8 mouse cellular contexts compared by ENCODE assay signal in the genomic region with DNA sequence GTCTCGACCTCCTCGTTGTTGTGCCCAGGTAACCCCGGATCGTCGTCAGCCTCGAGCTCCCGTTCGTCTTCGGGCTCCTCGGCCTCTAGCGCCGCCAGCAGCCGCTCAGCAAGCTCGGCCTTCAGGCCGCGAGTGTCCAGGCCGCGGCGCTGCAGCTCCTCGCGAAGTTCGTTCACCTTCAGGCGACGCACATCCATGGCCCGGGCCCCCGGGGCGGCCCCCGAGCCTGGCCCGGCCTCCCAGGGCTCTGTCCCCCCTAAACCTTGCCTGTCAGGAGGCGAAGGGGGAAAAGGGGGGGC. TPM values are rescaled to one million over a fixed set of nuclear protein-coding genes. Genes with fewer than 3 reads are reported as not detected.
A peak's percentile ranks its signal among the peaks of the same experiment; 100 is the strongest.
DNase-seq lines count a peak whose midpoint lies in the region; ATAC-seq lines count a peak whose summit lies in the region.

No protein-coding gene starts in this region.

- ATAC-seq in cerebellum, adult (ENCODE audit: insufficient number of reproducible peaks, low FRiP score, low TSS enrichment): 0 out of 2 replicates have a peak, but pooled peaks have one; percentile 24
- no peak for ATAC-seq in megakaryocyte, adult 5-6 weeks (ENCODE audit: poor library complexity, severe bottlenecking)
- no peak; the same call in 1 of the 2 replicates for ATAC-seq in limb, embryonic 12.5 days (ENCODE audit: insufficient number of reproducible peaks, insufficient read depth, low FRiP score, low TSS enrichment, low read depth)
- no peak for ATAC-seq in stomach, embryonic 14.5 days (ENCODE audit: insufficient number of reproducible peaks, insufficient read depth, low FRiP score, low read depth)

- no peaks in the 10 kb centered on the region for H3K9me3 ChIP-seq in megakaryocyte, embryonic 14.5 days
- no peaks in the 10 kb centered on the region for H3K9me3 ChIP-seq in limb, embryonic 12.5 days
- H3K9me3 ChIP-seq in stomach, embryonic 14.5 days (ENCODE audit: control insufficient read depth, low read depth, low read length): no peaks in the 10 kb centered on the region

- no peak for DNase-seq in cerebellum, adult 11-12 months
- DNase-seq in ovary, postnatal 10 days (ENCODE audit: low spot score): no peak
- no peak for DNase-seq in urinary bladder, postnatal 4 days (ENCODE audit: low spot score in 2 of 2)

- peaks cover 35% of the 10 kb centered on the region for H3K36me3 ChIP-seq in megakaryocyte, embryonic 14.5 days (replicated peaks; ENCODE audit: low read length)
- peaks cover 40% of the 10 kb centered on the region for H3K36me3 ChIP-seq in limb, embryonic 12.5 days
- H3K36me3 ChIP-seq in stomach, embryonic 14.5 days (ENCODE audit: control insufficient read depth, insufficient read depth, low read length): peaks cover 30% of the 10 kb centered on the region

- H3K9ac ChIP-seq in limb, embryonic 12.5 days (replicated peaks): peak overlapping the region; percentile 97
- H3K9ac ChIP-seq in stomach, embryonic 14.5 days (replicated peaks; ENCODE audit: low read depth, low read length): peak overlapping the region; percentile 99

- peak overlapping the region; percentile 93 for H3K4me3 ChIP-seq in megakaryocyte, embryonic 14.5 days (replicated peaks)
- peak overlapping the region; percentile 93 for H3K4me3 ChIP-seq in limb, embryonic 12.5 days (replicated peaks)
- H3K4me3 ChIP-seq in stomach, embryonic 14.5 days (ENCODE audit: low read depth, low read length): peak overlapping the region; percentile 99

- peaks cover 11% of the 10 kb centered on the region for H3K27me3 ChIP-seq in megakaryocyte, embryonic 14.5 days (replicated peaks)
- no peaks in the 10 kb centered on the region for H3K27me3 ChIP-seq in limb, embryonic 12.5 days
- no peaks in the 10 kb centered on the region for H3K27me3 ChIP-seq in stomach, embryonic 14.5 days (ENCODE audit: control insufficient read depth, insufficient read depth, low read length)

- under 1% methylated on average over 30 of the region's 30 CpGs for WGBS in limb, embryonic 12.5 days
- under 1% methylated on average over 29 of the region's 30 CpGs for WGBS in stomach, embryonic 14.5 days

- H3K4me2 ChIP-seq in limb, embryonic 12.5 days: peak overlapping the region; percentile 95
- H3K4me2 ChIP-seq in stomach, embryonic 14.5 days (replicated peaks; ENCODE audit: low read depth, low read length): peak overlapping the region; percentile 98; the same call in 1 of the 2 replicates

- peak overlapping the region; percentile 99 for H3K27ac ChIP-seq in limb, embryonic 12.5 days
- peak overlapping the region; percentile 97 for H3K27ac ChIP-seq in stomach, embryonic 14.5 days (ENCODE audit: low read length)

- H3K4me1 ChIP-seq in megakaryocyte, embryonic 14.5 days: peaks cover 46% of the 10 kb centered on the region
- H3K4me1 ChIP-seq in limb, embryonic 12.5 days (replicated peaks): peaks cover 19% of the 10 kb centered on the region
- H3K4me1 ChIP-seq in stomach, embryonic 14.5 days (ENCODE audit: control insufficient read depth, insufficient read depth, low read length): peaks cover 14% of the 10 kb centered on the region

RNA-seq across cellular contexts. Expression of gene Hnrnpul1, which starts 0.2 kb away (rescaled TPM):
- polyA plus RNA-seq in megakaryocyte, embryonic 14.5 days (2012; ENCODE audit: insufficient read depth, low replicate concordance): 168 and 350 TPM in 2 replicates
- 134 and 143 TPM in 2 replicates for total RNA-seq in megakaryocyte, adult 5-6 weeks (2015)
- total RNA-seq in megakaryocyte, adult 5-6 weeks (2017): 121 and 148 TPM in 2 replicates
- polyA plus RNA-seq in limb, embryonic 12.5 days (2016; fragmentation: Nextera tagmentation; extraction: Ambion mirVana): 67.6 and 75.0 TPM in 2 replicates
- polyA plus RNA-seq in stomach, embryonic 14.5 days (2014; fragmentation: Nextera tagmentation; extraction: Ambion mirVana): 77.2 and 77.8 TPM in 2 replicates

RNA-seq across cellular contexts. Expression of gene Axl, which starts 34.1 kb away (rescaled TPM):
- 7.4 and 18.0 TPM in 2 replicates for polyA plus RNA-seq in megakaryocyte, embryonic 14.5 days (2012; ENCODE audit: insufficient read depth, low replicate concordance)
- total RNA-seq in megakaryocyte, adult 5-6 weeks (2015): 7.7 and 8.0 TPM in 2 replicates
- 5.7 and 7.6 TPM in 2 replicates for total RNA-seq in megakaryocyte, adult 5-6 weeks (2017)
- 56.3 and 57.2 TPM in 2 replicates for polyA plus RNA-seq in limb, embryonic 12.5 days (2016; fragmentation: Nextera tagmentation; extraction: Ambion mirVana)
- 66.4 and 75.3 TPM in 2 replicates for polyA plus RNA-seq in stomach, embryonic 14.5 days (2014; fragmentation: Nextera tagmentation; extraction: Ambion mirVana)

RNA-seq across cellular contexts. Expression of gene Ccdc97, which starts 35.5 kb away (rescaled TPM):
- 30.5 and 39.5 TPM in 2 replicates for polyA plus RNA-seq in megakaryocyte, embryonic 14.5 days (2012; ENCODE audit: insufficient read depth, low replicate concordance)
- 30.5 and 30.9 TPM in 2 replicates for total RNA-seq in megakaryocyte, adult 5-6 weeks (2015)
- total RNA-seq in megakaryocyte, adult 5-6 weeks (2017): 18.3 and 22.9 TPM in 2 replicates
- polyA plus RNA-seq in limb, embryonic 12.5 days (2016; fragmentation: Nextera tagmentation; extraction: Ambion mirVana): 20.6 and 23.6 TPM in 2 replicates
- 29.4 and 30.8 TPM in 2 replicates for polyA plus RNA-seq in stomach, embryonic 14.5 days (2014; fragmentation: Nextera tagmentation; extraction: Ambion mirVana)
